Mouse (Mus musculus) ovary, adult 18-20 months (tissue): ENCODE data around the gene Gm3417.
A peak's percentile ranks its signal among the peaks of the same experiment; 100 is the strongest.
"Not testable (repeated sequence)": the region's sequence is repeated elsewhere in the genome, so short reads cannot be mapped to it uniquely, and the experiment has no call there.

Source experiments
- DNase-seq: peaks from one replicate; pipeline ENCODE4 v3.0.0; 2022; ENCODE audit warnings: low spot score, mixed read lengths

Gene Gm3417

GRCm38 (mm10) chr17:14958686-14959327, 19.8 kb downstream of the Gm3417 start:
- no peak for DNase-seq

GRCm38 (mm10) chr17:14953452-14953851, 25.1 kb downstream of the Gm3417 start:
- DNase-seq = no peak

GRCm38 (mm10) chr17:14949161-14949827, 29.3 kb downstream of the Gm3417 start:
- no peak for DNase-seq

GRCm38 (mm10) chr17:14944551-14944950, 34.0 kb downstream of the Gm3417 start:
- DNase-seq = no peak

- DNase-seq = no peak
Observed at GRCm38 (mm10) chr17:14943729-14944059, 34.9 kb downstream of the Gm3417 start.

- DNase-seq = peak; percentile 98
Observed at GRCm38 (mm10) chr17:14943009-14943728, 35.4 kb downstream of the Gm3417 start, which contains the start of the genes Wdr27 and 1600012H06Rik. TSS of gene Wdr27 (minus strand) at chr17:14943158. TSS of gene 1600012H06Rik (plus strand) at chr17:14943184.

- DNase-seq = not testable (repeated sequence)
Observed at GRCm38 (mm10) chr17:14942181-14942580, 36.4 kb downstream of the Gm3417 start.

GRCm38 (mm10) chr17:14935841-14936605, 42.6 kb downstream of the Gm3417 start:
- DNase-seq = no peak

GRCm38 (mm10) chr17:14935280-14935679, 43.3 kb downstream of the Gm3417 start:
- not testable (repeated sequence) for DNase-seq

GRCm38 (mm10) chr17:14931469-14931868, 47.1 kb downstream of the Gm3417 start:
- DNase-seq = no peak

- no peak for DNase-seq
Observed at GRCm38 (mm10) chr17:14930697-14931096, 47.9 kb downstream of the Gm3417 start.

- DNase-seq = no peak
Observed at GRCm38 (mm10) chr17:14928631-14929030, 50.0 kb downstream of the Gm3417 start.

GRCm38 (mm10) chr17:14927644-14928218, 50.9 kb downstream of the Gm3417 start:
- no peak for DNase-seq

GRCm38 (mm10) chr17:14921582-14921981, 57.0 kb downstream of the Gm3417 start:
- no peak for DNase-seq

- DNase-seq = no peak
Observed at GRCm38 (mm10) chr17:14917866-14918265, 60.7 kb downstream of the Gm3417 start.

- no peak for DNase-seq
Observed at GRCm38 (mm10) chr17:14914401-14914800, 64.2 kb downstream of the Gm3417 start.
